Mouse (Mus musculus) midbrain, embryonic 11.5 days (tissue): ENCODE data around the gene Slc6a11. TPM values are rescaled to one million over a fixed set of nuclear protein-coding genes. Genes with fewer than 3 reads are reported as not detected.
A peak's percentile ranks its signal among the peaks of the same experiment; 100 is the strongest.

Experiments used
- ATAC-seq: fragments of 200-750 bp; cut with Nextera tagmentation; 2 replicates; pipeline ENCODE4 v1.8.0; 2017; ENCODE audit warnings: moderate TSS enrichment, moderate library complexity; ENCODE audit not compliant: low FRiP score
- DNase-seq: peaks from one replicate; pipeline ENCODE4 v3.0.0; 2015; ENCODE audit warnings: low spot score; ENCODE audit errors: missing footprints
- H3K27ac ChIP-seq: fragments of 300-500 bp; sonication (generic); 2 replicates; pipeline ENCODE4 v1.5.1; 2014; ENCODE audit warnings: low read depth, low read length
- H3K27me3 ChIP-seq: fragments of 300-500 bp; sonication (generic); 2 replicates; pipeline ENCODE4 v1.6.1; 2014; ENCODE audit warnings: mild to moderate bottlenecking, low read length, moderate library complexity, mixed read lengths; ENCODE audit not compliant: control insufficient read depth, insufficient read depth
- H3K36me3 ChIP-seq: fragments of 300-500 bp; sonication (generic); 2 replicates; pipeline ENCODE4 v1.6.1; 2014; ENCODE audit warnings: mild to moderate bottlenecking, low read length, moderate library complexity, mixed read lengths; ENCODE audit not compliant: control insufficient read depth, insufficient read depth
- H3K4me1 ChIP-seq: fragments of 300-500 bp; sonication (generic); 2 replicates; pipeline ENCODE4 v1.6.1; 2014; ENCODE audit warnings: low read length; ENCODE audit not compliant: control insufficient read depth, insufficient read depth
- H3K4me2 ChIP-seq: fragments of 300-500 bp; sonication (generic); 2 replicates; pipeline ENCODE4 v1.6.1; 2014; ENCODE audit warnings: mild to moderate bottlenecking, moderate library complexity
- H3K4me3 ChIP-seq: fragments of 300-500 bp; sonication (generic); 2 replicates; pipeline ENCODE4 v1.5.1; 2014; ENCODE audit warnings: low read depth, low read length
- H3K9ac ChIP-seq: fragments of 300-500 bp; sonication (generic); 2 replicates; pipeline ENCODE4 v1.6.1; 2014; ENCODE audit warnings: low read length
- H3K9me3 ChIP-seq: fragments of 300-500 bp; sonication (generic); 2 replicates; pipeline ENCODE4 v1.6.1; 2016; ENCODE audit warnings: low read length; ENCODE audit not compliant: control insufficient read depth
- WGBS: fragments of 180-500 bp; shearing (Covaris S2); extraction: QIAGEN DNeasy Blood & Tissue Kit; methylation state at CpG from one replicate; pipeline ENCODE4 v1.1.7; 2014; 5-methylcytosine and 5-hydroxymethylcytosine counted together
- polyA plus RNA-seq: library from polyadenylated mRNA; unstranded; fragments of >200 nt; fragmentation: Nextera tagmentation; extraction: Ambion mirVana; gene quantifications from 2 replicates; pipeline ENCODE4 v1.2.1, GENCODE M21; 2014

Slc6a11 gene
- polyA plus RNA-seq, 1 experiment from 2014 or later = 0.89 TPM

GRCm38 (mm10) chr6:114199200-114199845 is 68.3 kb downstream of the Slc6a11 start:
- WGBS = 63% methylated on average over 9 of the region's 9 CpGs
- H3K9me3 ChIP-seq = no peaks in the 10 kb centered on the region
- no peaks in the 10 kb centered on the region for H3K4me1 ChIP-seq
- no peak overlapping the region for H3K4me3 ChIP-seq
- ATAC-seq = no peak
- no peak for DNase-seq
- H3K36me3 ChIP-seq = no peaks in the 10 kb centered on the region
- no peak overlapping the region for H3K9ac ChIP-seq
- no peak overlapping the region for H3K4me2 ChIP-seq
- H3K27me3 ChIP-seq = peaks cover 44% of the 10 kb centered on the region
- no peak overlapping the region for H3K27ac ChIP-seq

- ATAC-seq = no peak
- Histone ChIP-seq H3K9me3 (no peaks in the 10 kb centered on the region), H3K9ac (no peak overlapping the region), H3K4me2 (no peak overlapping the region), H3K27me3 (no peaks in the 10 kb centered on the region), H3K4me3 (no peak overlapping the region), H3K4me1 (no peaks in the 10 kb centered on the region), H3K36me3 (no peaks in the 10 kb centered on the region), H3K27ac (no peak overlapping the region)
- 84% methylated on average over 3 of the region's 3 CpGs for WGBS
- DNase-seq = peak; percentile 59
Observed at GRCm38 (mm10) chr6:114204557-114204956, 73.5 kb downstream of the Slc6a11 start.

GRCm38 (mm10) chr6:114208296-114208695 is 77.3 kb downstream of the Slc6a11 start:
- H3K4me3 ChIP-seq = no peak overlapping the region
- ATAC-seq (no peak), DNase-seq (no peak)
- H3K27me3 ChIP-seq = no peaks in the 10 kb centered on the region
- no peak overlapping the region for H3K27ac ChIP-seq
- no peak overlapping the region for H3K9ac ChIP-seq
- 94% methylated on average over 2 of the region's 2 CpGs for WGBS
- no peaks in the 10 kb centered on the region for H3K36me3 ChIP-seq
- no peaks in the 10 kb centered on the region for H3K4me1 ChIP-seq
- H3K9me3 ChIP-seq = no peaks in the 10 kb centered on the region
- H3K4me2 ChIP-seq = no peak overlapping the region

GRCm38 (mm10) chr6:114214393-114214792 is 83.4 kb downstream of the Slc6a11 start:
- H3K36me3 ChIP-seq = no peaks in the 10 kb centered on the region
- DNase-seq = no peak
- no peaks in the 10 kb centered on the region for H3K27me3 ChIP-seq
- no peaks in the 10 kb centered on the region for H3K4me1 ChIP-seq
- H3K4me3 ChIP-seq = no peak overlapping the region
- H3K9ac ChIP-seq = no peak overlapping the region
- ATAC-seq = no peak
- WGBS = 85% methylated on average over 4 of the region's 4 CpGs
- no peak overlapping the region for H3K4me2 ChIP-seq
- H3K27ac ChIP-seq = no peak overlapping the region
- H3K9me3 ChIP-seq = no peaks in the 10 kb centered on the region

- ATAC-seq = no peak
- H3K36me3 ChIP-seq = no peaks in the 10 kb centered on the region
- no peak overlapping the region for H3K27ac ChIP-seq
Observed at GRCm38 (mm10) chr6:114216741-114217414, 85.8 kb downstream of the Slc6a11 start.

GRCm38 (mm10) chr6:114224399-114224798 is 93.4 kb downstream of the Slc6a11 start:
- H3K4me3 ChIP-seq = no peak overlapping the region
- WGBS = 15% methylated on average over 4 of the region's 4 CpGs
- no peak for ATAC-seq
- no peaks in the 10 kb centered on the region for H3K9me3 ChIP-seq
- H3K27ac ChIP-seq = no peak overlapping the region
- no peak overlapping the region for H3K9ac ChIP-seq
- peak; percentile 93 for DNase-seq
- H3K36me3 ChIP-seq = no peaks in the 10 kb centered on the region
- no peak overlapping the region for H3K4me2 ChIP-seq
- H3K4me1 ChIP-seq = no peaks in the 10 kb centered on the region
- no peaks in the 10 kb centered on the region for H3K27me3 ChIP-seq

More at GRCm38 (mm10) chr6:114216741-114217414, 85.8 kb downstream of the Slc6a11 start:
- no peaks in the 10 kb centered on the region for H3K9me3 ChIP-seq
- no peak overlapping the region for H3K9ac ChIP-seq
- H3K4me2 ChIP-seq = no peak overlapping the region
- H3K27me3 ChIP-seq = no peaks in the 10 kb centered on the region
- DNase-seq = no peak
- WGBS = 62% methylated on average over 13 of the region's 13 CpGs
- no peaks in the 10 kb centered on the region for H3K4me1 ChIP-seq
- H3K4me3 ChIP-seq = no peak overlapping the region

GRCm38 (mm10) chr6:114227378-114227777 is 96.3 kb downstream of the Slc6a11 start:
- Histone ChIP-seq H3K27me3 (no peaks in the 10 kb centered on the region), H3K4me2 (no peak overlapping the region), H3K9ac (no peak overlapping the region), H3K4me3 (no peak overlapping the region), H3K4me1 (no peaks in the 10 kb centered on the region), H3K27ac (no peak overlapping the region), H3K36me3 (no peaks in the 10 kb centered on the region), H3K9me3 (no peaks in the 10 kb centered on the region)
- WGBS = 0% methylated on average over 2 of the region's 2 CpGs
- no peak for ATAC-seq
- DNase-seq = no peak

- no peak for DNase-seq
- Histone ChIP-seq H3K9ac (no peak overlapping the region), H3K9me3 (no peaks in the 10 kb centered on the region), H3K36me3 (no peaks in the 10 kb centered on the region), H3K4me2 (no peak overlapping the region), H3K4me3 (no peak overlapping the region), H3K27me3 (no peaks in the 10 kb centered on the region), H3K4me1 (no peaks in the 10 kb centered on the region), H3K27ac (no peak overlapping the region)
- ATAC-seq = no peak
- WGBS = 84% methylated on average over 3 of the region's 3 CpGs
Observed at GRCm38 (mm10) chr6:114228196-114228595, 97.2 kb downstream of the Slc6a11 start.

- Histone ChIP-seq H3K9ac (no peak overlapping the region), H3K4me2 (no peak overlapping the region), H3K36me3 (no peaks in the 10 kb centered on the region), H3K27ac (no peak overlapping the region), H3K27me3 (no peaks in the 10 kb centered on the region; the same call in 1 of the 2 replicates), H3K9me3 (no peaks in the 10 kb centered on the region), H3K4me1 (peaks cover 7% of the 10 kb centered on the region), H3K4me3 (no peak overlapping the region)
- ATAC-seq (peak; percentile 70), DNase-seq (no peak)
- 36% methylated on average over 6 of the region's 6 CpGs for WGBS
Observed at GRCm38 (mm10) chr6:114238892-114239644, 108.0 kb downstream of the Slc6a11 start.
